Mouse (Mus musculus) C2C12 (cell line): ENCODE measurements around the gene Slc35g1. TPM values are rescaled to one million over a fixed set of nuclear protein-coding genes. Genes with fewer than 3 reads are reported as not detected.

Experiments
- H3K27me3 ChIP-seq: one replicate; pipeline ENCODE4 v1.6.1; 2011; ENCODE audit not compliant: control insufficient read depth, insufficient read depth, insufficient read length
- H3K36me3 ChIP-seq: one replicate; pipeline ENCODE4 v1.6.1; 2011; ENCODE audit not compliant: control insufficient read depth, insufficient read depth
- H3K4me3 ChIP-seq: one replicate; pipeline ENCODE4 v1.5.1; 2011; ENCODE audit warnings: mild to moderate bottlenecking, control low read depth; ENCODE audit not compliant: poor library complexity, insufficient read depth, severe bottlenecking
- H3K79me2 ChIP-seq: one replicate; pipeline ENCODE4 v1.6.1; 2011; ENCODE audit not compliant: control insufficient read depth, insufficient read depth
- H3K79me3 ChIP-seq: one replicate; pipeline ENCODE4 v1.6.1; 2011; ENCODE audit warnings: low read depth, control low read depth
- H3ac ChIP-seq: one replicate; pipeline ENCODE3; 2011; ENCODE audit warnings: low read depth; ENCODE audit not compliant: control insufficient read depth, insufficient read length
- CEBPB ChIP-seq: IDR thresholded peaks from one replicate; pipeline ENCODE4 v1.6.1; 2011; ENCODE audit warnings: low read depth, mild to moderate bottlenecking, control low read depth, moderate library complexity
- CTCF ChIP-seq: IDR thresholded peaks from one replicate; pipeline ENCODE4 v1.5.1; 2011; ENCODE audit not compliant: control insufficient read depth, insufficient read depth, insufficient read length
- FOSL1 ChIP-seq: IDR thresholded peaks from one replicate; pipeline ENCODE4 v1.8.0; 2011; ENCODE audit warnings: mild to moderate bottlenecking, low read length; ENCODE audit not compliant: poor library complexity, insufficient read depth, severe bottlenecking
- MAX ChIP-seq: IDR thresholded peaks from one replicate; pipeline ENCODE4 v1.6.1; 2011; ENCODE audit warnings: mild to moderate bottlenecking, control low read depth
- MYOD1 ChIP-seq: IDR thresholded peaks from one replicate; pipeline ENCODE4 v1.6.1; 2011; ENCODE audit warnings: low read depth; ENCODE audit not compliant: control insufficient read depth, insufficient read length
- MYOG ChIP-seq: IDR thresholded peaks from one replicate; pipeline ENCODE4 v1.6.1; 2011; ENCODE audit not compliant: control insufficient read depth, insufficient read length; ENCODE audit errors: extremely low read depth
- USF1 ChIP-seq: IDR thresholded peaks from one replicate; pipeline ENCODE4 v1.6.1; 2011; ENCODE audit warnings: low read depth, mild to moderate bottlenecking, control low read depth, moderate library complexity
- polyA plus RNA-seq: library from polyadenylated mRNA; unstranded; fragments of >200 nt; fragmentation: generic; extraction: Trizol; gene quantifications from one replicate; pipeline ENCODE4 v1.2.1, GENCODE M21; 2012; ENCODE audit warnings: missing spikeins

Slc35g1 gene
- polyA plus RNA-seq, 1 experiment = 0.18 TPM

GRCm38 (mm10) chr19:38418819-38419423 lies 23.1 kb downstream of the Slc35g1 start:
- no peaks in the 10 kb centered on the region for H3K79me3 ChIP-seq
- TF ChIP-seq USF1 (no peak), FOSL1 (no peak)
- no peak overlapping the region for H3K4me3 ChIP-seq
- no peaks in the 10 kb centered on the region for H3K79me2 ChIP-seq
- H3K27me3 ChIP-seq = peaks cover 5% of the 10 kb centered on the region
- no peaks in the 10 kb centered on the region for H3K36me3 ChIP-seq
- H3ac ChIP-seq = no peak overlapping the region

- no peak overlapping the region for H3K4me3 ChIP-seq
- H3ac ChIP-seq = no peak overlapping the region
- TF ChIP-seq MYOD1 (no peak), USF1 (no peak), CEBPB (no peak), MYOG (no peak), MAX (no peak), FOSL1 (no peak), CTCF (no peak)
These were observed 25.0 kb downstream of the Slc35g1 start for GRCm38 (mm10) chr19:38420751-38421295.

DNA sequence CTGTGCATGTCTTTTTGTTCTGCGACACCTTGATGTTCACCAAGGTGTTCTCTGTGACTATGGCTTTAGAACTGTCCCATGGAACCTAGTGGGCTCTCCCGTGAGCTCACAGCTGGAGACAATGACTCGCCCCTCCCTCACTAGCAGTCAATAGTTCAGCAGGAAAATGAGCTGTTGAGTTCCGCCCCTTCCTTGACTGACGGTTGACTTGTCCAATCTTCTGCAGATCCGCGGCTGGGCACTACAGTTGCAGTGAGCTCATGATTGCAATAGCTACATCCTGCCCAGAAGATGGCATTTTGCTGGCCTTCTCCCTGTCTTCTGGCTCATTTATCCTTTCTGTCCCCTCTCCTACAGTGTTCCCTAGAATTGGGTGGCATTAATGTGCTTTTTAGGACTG lies 25.7 kb downstream of the Slc35g1 start:
- TF ChIP-seq MAX = no peak
- no peak for TF ChIP-seq CTCF
- TF ChIP-seq CEBPB = no peak
- no peak for TF ChIP-seq FOSL1
- no peak for TF ChIP-seq MYOD1
- TF ChIP-seq MYOG = no peak
- TF ChIP-seq USF1 = no peak
- Histone ChIP-seq H3K36me3 (no peaks in the 10 kb centered on the region), H3K4me3 (no peak overlapping the region), H3K79me3 (no peaks in the 10 kb centered on the region), H3K79me2 (no peaks in the 10 kb centered on the region), H3K27me3 (peaks cover 5% of the 10 kb centered on the region), H3ac (no peak overlapping the region)

More at GRCm38 (mm10) chr19:38420751-38421295, 25.0 kb downstream of the Slc35g1 start:
- Histone ChIP-seq H3K79me2 (no peaks in the 10 kb centered on the region), H3K27me3 (peaks cover 5% of the 10 kb centered on the region), H3K36me3 (no peaks in the 10 kb centered on the region), H3K79me3 (no peaks in the 10 kb centered on the region)

GRCm38 (mm10) chr19:38422926-38423325 lies 27.1 kb downstream of the Slc35g1 start:
- TF ChIP-seq FOSL1 (no peak), USF1 (no peak), CEBPB (no peak), MYOG (no peak), MYOD1 (no peak)
- no peak overlapping the region for H3K4me3 ChIP-seq

GRCm38 (mm10) chr19:38423884-38424283 lies 28.1 kb downstream of the Slc35g1 start:
- TF ChIP-seq CEBPB (no peak), MYOD1 (no peak), CTCF (no peak), USF1 (no peak), MYOG (no peak), FOSL1 (no peak), MAX (no peak)
- no peak overlapping the region for H3K4me3 ChIP-seq
- H3K79me3 ChIP-seq = no peaks in the 10 kb centered on the region
- H3K79me2 ChIP-seq = no peaks in the 10 kb centered on the region
- H3ac ChIP-seq = no peak overlapping the region
- no peaks in the 10 kb centered on the region for H3K27me3 ChIP-seq
- H3K36me3 ChIP-seq = no peaks in the 10 kb centered on the region

More at GRCm38 (mm10) chr19:38422926-38423325, 27.1 kb downstream of the Slc35g1 start:
- no peaks in the 10 kb centered on the region for H3K27me3 ChIP-seq
- no peaks in the 10 kb centered on the region for H3K79me2 ChIP-seq
- H3K36me3 ChIP-seq = no peaks in the 10 kb centered on the region
- no peaks in the 10 kb centered on the region for H3K79me3 ChIP-seq
- no peak overlapping the region for H3ac ChIP-seq

DNA sequence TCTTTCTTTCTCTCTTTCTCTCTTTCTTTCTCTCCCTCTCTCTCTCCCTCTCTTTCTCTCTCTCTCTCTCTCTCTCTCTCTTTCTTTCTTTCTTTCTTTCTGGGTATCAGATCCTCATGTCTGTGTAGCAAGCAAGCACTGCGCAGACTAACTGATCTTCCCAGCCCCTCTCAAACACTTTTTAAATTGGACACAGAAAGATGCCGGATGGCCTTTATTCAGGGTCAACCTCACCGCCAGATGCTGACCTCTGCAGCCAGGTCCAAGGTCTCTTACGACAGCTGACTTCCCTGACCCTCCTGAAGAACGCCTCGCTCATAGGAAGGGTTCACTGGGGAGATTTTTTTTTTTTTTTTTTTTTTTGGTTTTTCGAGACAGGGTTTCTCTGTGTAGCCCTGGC lies 28.8 kb downstream of the Slc35g1 start:
- Histone ChIP-seq H3K79me2 (no peaks in the 10 kb centered on the region), H3ac (no peak overlapping the region)
- no peak for TF ChIP-seq CTCF
- TF ChIP-seq MYOG = no peak
- no peak for TF ChIP-seq FOSL1
- TF ChIP-seq USF1 = no peak
- TF ChIP-seq CEBPB = no peak
- TF ChIP-seq MYOD1 = no peak
- no peak for TF ChIP-seq MAX

More for the DNA sequence above, 28.8 kb downstream of the Slc35g1 start:
- H3K36me3 ChIP-seq = no peaks in the 10 kb centered on the region
- no peaks in the 10 kb centered on the region for H3K79me3 ChIP-seq
- H3K4me3 ChIP-seq = no peak overlapping the region
- H3K27me3 ChIP-seq = no peaks in the 10 kb centered on the region
